Mouse (Mus musculus) intestine, embryonic 14.5 days (tissue): Measurements from ENCODE around the gene Gm9922. TPM values are rescaled to one million over a fixed set of nuclear protein-coding genes. Genes with fewer than 3 reads are reported as not detected.

Experiments
- ATAC-seq: fragments of 200-750 bp; cut with Nextera tagmentation; replicated peaks from 2 replicates; pipeline ENCODE4 v1.8.0; 2017; ENCODE audit warnings: low read depth, moderate number of reproducible peaks, moderate TSS enrichment, moderate library complexity; ENCODE audit not compliant: low FRiP score, low TSS enrichment
- DNase-seq: peaks from one replicate; pipeline ENCODE4 v3.0.0-alpha.2; 2018; ENCODE audit warnings: low spot score
- H3K27ac ChIP-seq: fragments of 300-500 bp; sonication (generic); 2 replicates; pipeline ENCODE4 v1.5.1; 2014; ENCODE audit warnings: low read depth, mild to moderate bottlenecking, control low read depth
- H3K27me3 ChIP-seq: fragments of 300-500 bp; sonication (generic); replicated peaks from 2 replicates; pipeline ENCODE4 v1.6.1; 2014; ENCODE audit warnings: low read length, control low read depth; ENCODE audit not compliant: control insufficient read depth, insufficient read depth
- H3K36me3 ChIP-seq: fragments of 300-500 bp; sonication (generic); 2 replicates; pipeline ENCODE4 v1.6.1; 2014; ENCODE audit warnings: low read length, control low read depth; ENCODE audit not compliant: control insufficient read depth, insufficient read depth
- H3K4me1 ChIP-seq: fragments of 300-500 bp; sonication (generic); replicated peaks from 2 replicates; pipeline ENCODE4 v1.6.1; 2014; ENCODE audit warnings: low read length, control low read depth, mixed read lengths; ENCODE audit not compliant: control insufficient read depth, insufficient read depth
- H3K4me2 ChIP-seq: fragments of 300-500 bp; sonication (generic); 2 replicates; pipeline ENCODE4 v1.6.1; 2014; ENCODE audit warnings: low read length
- H3K4me3 ChIP-seq: fragments of 300-500 bp; sonication (generic); 2 replicates; pipeline ENCODE4 v1.5.1; 2014; ENCODE audit warnings: low read depth, low read length, control low read depth, mixed read lengths
- H3K9ac ChIP-seq: fragments of 300-500 bp; sonication (generic); 2 replicates; pipeline ENCODE4 v1.6.1; 2014; ENCODE audit warnings: mild to moderate bottlenecking, low read length
- H3K9me3 ChIP-seq: fragments of 300-500 bp; sonication (generic); 2 replicates; pipeline ENCODE4 v1.6.1; 2016; ENCODE audit warnings: low read length, control low read depth; ENCODE audit not compliant: control insufficient read depth
- WGBS: fragments of 180-500 bp; shearing (Covaris S2); extraction: QIAGEN DNeasy Blood & Tissue Kit; methylation state at CpG from one replicate; pipeline ENCODE4 v1.1.7; 2014; 5-methylcytosine and 5-hydroxymethylcytosine counted together
- polyA plus RNA-seq: library from polyadenylated mRNA; unstranded; fragments of >200 nt; fragmentation: Nextera tagmentation; extraction: Ambion mirVana; gene quantifications from 2 replicates; pipeline ENCODE4 v1.2.1, GENCODE M21; 2014

The Gm9922 gene
- polyA plus RNA-seq: 0.65 and 0.97 TPM in 2 replicates

DNA sequence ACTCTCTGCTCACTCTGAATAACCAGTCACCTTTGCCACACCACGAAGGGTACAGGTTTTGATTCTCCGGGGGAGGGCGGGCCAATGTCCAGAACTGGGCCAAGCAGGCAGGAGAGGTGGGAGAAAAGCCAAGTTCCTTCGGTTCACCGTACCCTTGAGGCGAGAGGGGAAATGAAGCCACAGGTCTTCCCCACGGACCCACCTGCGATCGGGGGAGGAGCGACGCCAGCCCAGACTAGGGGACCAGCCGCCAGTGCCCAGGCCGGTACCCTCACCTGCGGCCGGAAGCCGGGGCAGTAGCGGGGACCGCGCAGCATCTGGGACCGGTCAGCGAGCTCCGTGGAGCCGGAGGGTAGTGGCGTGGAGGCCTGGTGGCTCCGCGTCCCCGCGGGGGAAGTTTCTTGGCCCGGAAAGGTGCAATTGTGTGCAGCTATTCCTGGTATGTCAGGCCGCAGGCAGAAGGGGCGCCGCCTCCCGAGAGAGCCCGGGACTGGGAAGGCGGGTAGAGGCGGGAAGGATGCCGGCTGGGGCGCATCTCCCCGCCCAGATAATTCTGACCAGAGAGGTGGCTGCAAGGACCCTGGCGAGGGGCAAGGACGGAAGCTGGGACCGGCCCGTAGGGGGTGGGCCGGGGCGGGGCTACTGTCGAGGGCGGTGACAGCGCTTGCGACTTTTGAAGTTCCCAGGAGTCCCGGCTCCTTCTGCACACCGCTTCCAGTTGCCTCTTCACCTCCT is at the start of gene Gm9922, which contains the start of gene Lmo7:
Gene Gm9922, minus strand, starts transcription at position 578 of the 735 bp plus-strand sequence.
Gene Lmo7, plus strand, starts transcription at position 721 of the 735 bp plus-strand sequence.
- Histone ChIP-seq H3K9me3 (no peaks in the 10 kb centered on the region), H3K27ac (no peak within 1 kb of the TSS), H3K27me3 (peaks cover 9% of the 10 kb centered on the region), H3K4me3 (peak within 1 kb of the TSS; percentile 72), H3K36me3 (no peaks in the 10 kb centered on the region), H3K4me1 (0 out of 2 replicates have a peak, but pooled peaks cover 5% of the 10 kb centered on the region), H3K4me2 (peak within 1 kb of the TSS; percentile 99), H3K9ac (peak within 1 kb of the TSS; percentile 53)
- WGBS: under 1% methylated on average over 51 of the region's 51 CpGs
- DNase-seq (peak; percentile 82), ATAC-seq (peak; percentile 88)

DNA sequence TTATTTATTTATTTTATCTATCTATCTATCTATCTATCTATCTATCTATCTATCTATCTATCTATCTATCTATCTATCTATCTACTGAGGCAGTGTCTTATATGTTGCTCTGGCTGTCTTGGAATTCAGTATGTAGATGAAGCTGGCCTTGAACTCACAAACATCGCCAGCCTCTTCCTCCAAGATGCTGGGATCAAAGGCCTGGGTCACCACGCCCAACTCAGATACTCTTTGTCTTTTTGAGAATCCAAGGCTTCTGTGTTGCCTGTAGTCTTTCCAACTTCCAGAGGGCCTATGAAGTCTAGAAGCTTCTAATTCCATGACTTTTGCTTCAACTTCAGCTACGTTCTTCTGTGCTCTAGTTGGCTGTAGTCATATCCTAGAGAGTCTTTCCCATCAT is 48.8 kb upstream of the Gm9922 start:
- ATAC-seq (no peak), DNase-seq (no peak)
- Histone ChIP-seq H3K27me3 (no peaks in the 10 kb centered on the region), H3K9me3 (no peaks in the 10 kb centered on the region), H3K4me3 (no peak overlapping the region), H3K4me1 (no peaks in the 10 kb centered on the region), H3K36me3 (no peaks in the 10 kb centered on the region), H3K4me2 (no peak overlapping the region), H3K9ac (no peak overlapping the region), H3K27ac (no peak overlapping the region)
- WGBS: 96% methylated on average over 3 of the region's 3 CpGs

DNA sequence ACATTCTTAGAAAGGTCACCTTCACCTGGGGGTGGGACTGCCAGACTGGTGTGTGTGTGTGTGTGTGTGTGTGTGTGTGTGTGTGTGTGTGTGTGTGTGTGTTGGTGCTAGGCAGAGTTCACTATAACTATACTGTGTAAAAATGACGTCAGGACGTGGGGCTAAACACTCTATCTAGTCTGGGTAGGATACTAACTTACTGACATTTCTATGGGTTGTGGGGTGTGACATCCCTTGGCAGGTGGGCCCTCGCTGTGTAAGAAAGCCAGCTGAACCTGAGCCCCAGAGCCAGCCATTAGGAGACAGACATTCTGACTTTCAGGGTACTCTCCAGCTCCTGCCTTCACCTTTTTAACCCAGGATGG is 47.5 kb upstream of the Gm9922 start:
- Histone ChIP-seq H3K4me1 (no peaks in the 10 kb centered on the region), H3K36me3 (no peaks in the 10 kb centered on the region), H3K27ac (no peak overlapping the region), H3K27me3 (no peaks in the 10 kb centered on the region), H3K9ac (no peak overlapping the region), H3K4me3 (no peak overlapping the region), H3K4me2 (no peak overlapping the region), H3K9me3 (no peaks in the 10 kb centered on the region)
- DNase-seq: no peak
- 49% methylated on average over 3 of the region's 3 CpGs for WGBS
- no peak for ATAC-seq

DNA sequence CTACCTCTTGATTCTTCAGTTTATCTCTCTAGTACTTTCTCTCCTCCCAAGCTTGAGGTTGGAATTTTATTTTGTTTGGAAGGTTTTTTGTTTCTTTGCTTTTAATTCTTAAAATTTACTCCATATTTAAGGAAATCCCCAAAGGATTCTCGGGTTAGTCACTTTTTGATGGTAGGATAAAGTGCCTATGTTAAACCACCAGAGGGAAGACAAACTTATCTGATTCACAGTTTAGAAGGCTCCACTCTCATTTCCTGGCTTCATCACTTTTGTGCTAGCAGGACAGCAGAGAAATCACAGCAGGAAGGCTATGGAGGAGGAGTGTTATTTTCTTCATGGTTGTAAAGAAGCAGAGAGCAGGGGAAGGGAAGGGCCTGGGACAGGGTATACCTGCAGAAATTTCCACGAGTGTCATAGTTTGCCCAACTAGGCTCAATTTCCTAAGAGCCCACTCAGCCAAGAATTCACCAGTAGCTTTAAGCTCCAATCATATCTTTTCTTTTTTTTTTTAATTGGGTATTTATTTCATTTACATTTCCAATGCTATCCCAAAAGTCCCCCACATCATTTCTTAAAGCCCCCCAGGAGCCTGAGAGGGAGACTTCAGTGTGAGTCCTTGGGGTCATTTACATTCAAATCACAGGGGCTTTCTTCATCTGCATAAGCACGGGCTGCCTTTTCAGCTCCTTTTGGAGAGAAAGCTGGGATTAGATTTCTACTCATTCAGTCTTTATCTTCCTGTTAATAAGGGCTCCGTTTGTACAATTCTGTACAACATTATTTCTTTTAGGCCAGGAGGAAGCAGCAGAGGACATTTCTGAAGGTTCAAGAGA is 46.9 kb upstream of the Gm9922 start:
- WGBS: 31% methylated on average over 4 of the region's 4 CpGs
- Histone ChIP-seq H3K4me3 (no peak overlapping the region), H3K9ac (no peak overlapping the region), H3K27me3 (no peaks in the 10 kb centered on the region), H3K9me3 (no peaks in the 10 kb centered on the region), H3K27ac (no peak overlapping the region), H3K36me3 (no peaks in the 10 kb centered on the region), H3K4me2 (no peak overlapping the region), H3K4me1 (no peaks in the 10 kb centered on the region)
- DNase-seq (no peak), ATAC-seq (no peak)

DNA sequence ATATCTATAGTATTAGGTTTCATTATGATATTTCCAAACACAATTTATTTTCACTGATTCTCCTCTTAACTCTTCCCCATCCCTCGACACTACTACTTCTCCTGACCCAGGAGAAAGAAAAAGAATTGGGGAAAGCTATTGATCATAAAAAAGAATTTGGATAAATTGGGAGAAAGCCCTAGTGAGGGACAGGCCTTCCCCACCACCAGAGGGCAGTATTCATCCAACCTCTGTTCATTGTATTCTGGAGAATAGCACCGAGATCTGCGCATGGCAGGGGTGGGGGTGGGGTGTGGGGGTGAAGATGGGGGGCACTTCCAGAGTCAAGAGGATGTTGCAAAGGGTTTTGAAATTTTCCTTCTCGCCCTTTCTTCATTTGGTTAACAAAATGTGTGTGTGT is 45.0 kb upstream of the Gm9922 start:
- ATAC-seq (peak; percentile 58), DNase-seq (no peak)
- no peak overlapping the region for H3K4me2 ChIP-seq

DNA sequence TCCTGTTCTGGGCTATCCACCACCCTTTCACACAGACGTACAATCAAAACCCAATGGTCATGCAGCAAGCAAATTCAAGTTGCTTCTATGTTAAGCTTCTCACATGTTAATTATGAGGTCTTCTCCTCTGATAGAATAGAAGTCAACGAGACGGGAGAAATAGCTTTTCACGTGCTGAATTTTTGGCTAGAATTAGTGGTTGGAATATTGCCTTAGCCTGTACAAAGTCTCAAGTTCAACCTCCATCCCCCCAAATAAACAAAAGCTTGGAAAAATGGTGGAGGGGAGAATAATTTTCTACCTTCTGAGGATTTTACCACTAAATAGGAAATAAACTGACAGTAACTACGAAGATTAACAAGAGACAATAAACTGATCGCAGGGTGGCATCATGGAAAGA is 42.1 kb upstream of the Gm9922 start:
- Histone ChIP-seq H3K36me3 (no peaks in the 10 kb centered on the region), H3K9ac (no peak overlapping the region), H3K27ac (no peak overlapping the region), H3K9me3 (no peaks in the 10 kb centered on the region), H3K4me3 (no peak overlapping the region), H3K27me3 (no peaks in the 10 kb centered on the region), H3K4me2 (no peak overlapping the region), H3K4me1 (no peaks in the 10 kb centered on the region)
- 94% methylated on average over 6 of the region's 6 CpGs for WGBS
- no peak for DNase-seq
- no peak for ATAC-seq

More for the DNA sequence above, 45.0 kb upstream of the Gm9922 start:
- Histone ChIP-seq H3K36me3 (no peaks in the 10 kb centered on the region), H3K9ac (no peak overlapping the region), H3K27ac (no peak overlapping the region), H3K9me3 (no peaks in the 10 kb centered on the region), H3K27me3 (no peaks in the 10 kb centered on the region), H3K4me1 (no peaks in the 10 kb centered on the region), H3K4me3 (no peak overlapping the region)
- 59% methylated on average over 4 of the region's 4 CpGs for WGBS

DNA sequence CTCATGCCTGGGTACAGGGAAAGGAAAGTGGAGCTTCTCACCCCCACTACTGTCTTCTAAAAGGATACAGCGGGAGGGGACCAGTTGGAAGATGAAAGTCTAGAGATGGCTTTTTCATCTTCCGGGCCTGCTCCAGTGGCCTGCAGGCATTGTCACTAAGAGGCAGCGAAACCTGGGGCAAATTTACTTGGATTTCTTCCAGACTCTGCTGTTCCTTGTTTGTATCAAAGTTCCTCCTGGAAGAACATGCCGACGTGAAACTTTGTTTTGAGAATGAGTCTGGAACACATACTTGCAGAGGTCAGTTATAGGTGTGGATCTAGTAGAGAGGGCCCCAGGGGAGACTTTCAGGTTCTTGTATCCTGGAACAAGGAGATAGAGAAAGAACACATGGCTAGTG is 41.7 kb upstream of the Gm9922 start:
- Histone ChIP-seq H3K27me3 (no peaks in the 10 kb centered on the region), H3K9ac (no peak overlapping the region), H3K36me3 (no peaks in the 10 kb centered on the region), H3K27ac (no peak overlapping the region), H3K4me1 (no peaks in the 10 kb centered on the region), H3K4me2 (no peak overlapping the region), H3K4me3 (no peak overlapping the region), H3K9me3 (no peaks in the 10 kb centered on the region)
- 77% methylated on average over 5 of the region's 5 CpGs for WGBS
- DNase-seq (no peak), ATAC-seq (no peak)

DNA sequence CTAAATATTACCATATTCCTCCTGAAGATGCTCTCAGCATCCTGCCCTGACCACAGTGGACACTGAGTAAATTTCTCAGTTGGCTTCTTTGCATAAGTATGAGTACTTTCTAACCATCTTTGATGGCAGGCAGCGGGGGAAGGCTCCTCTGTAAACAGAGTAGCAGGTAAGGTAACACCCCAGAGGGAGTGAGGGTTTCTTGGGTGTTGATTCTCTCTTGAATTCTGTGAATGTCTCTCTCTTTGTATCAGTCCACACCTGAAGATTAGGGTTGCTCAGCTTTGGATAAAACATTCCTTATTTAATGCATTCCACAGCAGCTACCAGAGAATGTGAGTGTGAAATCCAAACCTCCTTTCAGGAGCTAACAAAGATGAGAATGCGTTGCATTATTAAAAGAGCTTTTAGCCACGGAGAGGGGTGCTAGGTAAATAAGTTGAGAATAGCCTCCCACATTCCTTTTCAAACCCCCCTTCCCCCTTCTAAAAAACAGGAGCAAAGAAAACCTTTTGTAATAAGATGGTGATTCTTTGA is 34.2 kb upstream of the Gm9922 start:
- no peaks in the 10 kb centered on the region for H3K36me3 ChIP-seq
- H3K9me3 ChIP-seq: no peaks in the 10 kb centered on the region
- no peak overlapping the region for H3K9ac ChIP-seq
- H3K4me3 ChIP-seq: no peak overlapping the region
- WGBS: 28% methylated on average over 3 of the region's 3 CpGs
- ATAC-seq (no peak), DNase-seq (no peak)
- H3K4me2 ChIP-seq: no peak overlapping the region
- H3K27ac ChIP-seq: no peak overlapping the region
- no peaks in the 10 kb centered on the region for H3K4me1 ChIP-seq
- no peaks in the 10 kb centered on the region for H3K27me3 ChIP-seq
